Mouse (Mus musculus): ENCODE measurements around the gene Cntn4.

DNA sequence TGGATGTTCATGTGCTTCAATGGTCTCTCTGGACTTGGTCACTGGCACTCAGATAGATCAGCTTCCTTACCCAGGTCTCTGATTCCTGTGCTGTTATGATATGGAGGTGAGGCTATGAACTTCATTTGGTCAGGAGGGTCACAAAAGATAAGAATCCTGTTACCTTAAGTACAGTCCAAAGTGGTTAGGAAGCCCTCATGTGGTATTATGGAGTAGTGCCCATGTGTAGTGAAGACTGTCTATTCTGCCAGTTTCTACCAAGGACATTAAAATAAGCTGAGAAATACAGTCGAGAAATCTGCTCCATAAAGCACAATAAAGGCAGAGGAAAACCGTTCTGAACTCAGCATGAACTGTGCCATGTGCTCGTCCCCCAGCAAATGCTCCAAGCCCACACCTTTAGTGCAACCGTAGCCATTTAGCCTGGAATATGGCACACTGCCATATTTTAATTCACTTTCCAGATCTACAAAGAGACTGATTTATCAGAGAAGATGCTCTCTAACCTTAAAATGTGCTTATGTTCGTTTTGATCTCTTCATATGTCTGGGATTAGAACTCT, 943.8 kb downstream of the Cntn4 start:
- TF ChIP-seq CTCF (IDR thresholded peaks at IDR 0.05; ENCODE audit: control insufficient read depth, insufficient read depth, insufficient replicate concordance, low read depth, low read length) (no peak), POLR2A (IDR thresholded peaks at IDR 0.05; ENCODE audit: control insufficient read depth, low read depth, low read length) (no peak)
